Mouse (Mus musculus): ENCODE results near the gene Eif3l. TPM values are rescaled to one million over a fixed set of nuclear protein-coding genes. Genes with fewer than 3 reads are reported as not detected.
A peak's percentile ranks its signal among the peaks of the same experiment; 100 is the strongest.

Gene Eif3l
- total and polyA plus RNA-seq, 3 experiments = 30.9 to 261 (median 134) TPM

DNA sequence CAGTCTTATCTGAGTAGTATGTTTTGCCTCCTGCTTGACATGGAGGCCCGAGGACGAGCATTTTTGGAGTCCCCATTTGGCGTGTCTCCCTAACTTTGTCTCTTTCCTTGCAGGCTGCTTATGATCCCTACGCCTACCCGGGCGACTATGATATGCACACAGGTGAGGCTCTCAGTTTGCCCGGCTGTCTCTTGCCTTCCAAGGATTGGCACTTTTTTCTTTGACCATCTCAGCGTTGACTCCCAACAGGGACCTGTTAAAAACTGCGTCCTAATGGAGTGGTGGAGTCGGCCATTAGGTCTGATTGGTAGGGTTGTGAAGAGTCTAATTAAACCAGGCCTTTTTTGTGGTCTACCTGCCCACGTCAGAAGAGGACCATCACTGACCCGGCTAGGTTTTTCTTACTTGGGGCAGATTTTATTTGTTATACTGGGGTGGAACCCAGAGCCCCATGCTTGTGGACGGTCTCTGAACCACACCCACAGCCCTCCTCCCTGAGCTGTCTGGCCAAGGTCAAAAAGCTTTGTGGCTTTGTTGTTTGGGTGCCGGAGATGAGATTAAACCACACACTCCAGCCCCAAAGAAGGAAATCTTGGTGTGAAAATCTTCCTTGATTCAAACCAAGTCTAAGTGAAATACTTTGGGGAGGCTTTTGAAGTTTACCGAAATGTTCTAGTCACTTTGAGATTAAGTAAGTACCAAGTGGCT, 833 bp downstream of the Eif3l start:
- peaks cover 48% of the 10 kb centered on the region for H3K36me3 ChIP-seq (replicated peaks)
- no peaks in the 10 kb centered on the region for H3K9me3 ChIP-seq (replicated peaks)
- H3K4me1 ChIP-seq (ENCODE audit: insufficient read depth, low read depth, low read length) = peaks cover 39% of the 10 kb centered on the region
- TF ChIP-seq POLR2AphosphoS5 (IDR thresholded peaks at IDR 0.05; ENCODE audit: insufficient replicate concordance, low read depth, low read length) (no peak), CTCF (IDR thresholded peaks at IDR 0.05; ENCODE audit: low read depth, low read length) (no peak), TAL1 (conservative IDR thresholded peaks at IDR 0.05; ENCODE audit: low read depth, low read length) (no peak), GATA2 (IDR thresholded peaks at IDR 0.05; ENCODE audit: borderline replicate concordance, low read depth, low read length) (no peak), GATA1 (IDR thresholded peaks at IDR 0.05; ENCODE audit: borderline replicate concordance, low read length) (no peak)
- no peak for ATAC-seq (ENCODE audit: extremely low read depth, insufficient number of reproducible peaks, low FRiP score, poor library complexity, severe bottlenecking)
- peak; percentile 23 for DNase-seq (ENCODE audit: low spot score)
- H3K4me3 ChIP-seq (ENCODE audit: low read depth, low read length) = peak overlapping the region; percentile 93
- H3K27me3 ChIP-seq (ENCODE audit: insufficient read depth, low read length) = no peaks in the 10 kb centered on the region

DNA sequence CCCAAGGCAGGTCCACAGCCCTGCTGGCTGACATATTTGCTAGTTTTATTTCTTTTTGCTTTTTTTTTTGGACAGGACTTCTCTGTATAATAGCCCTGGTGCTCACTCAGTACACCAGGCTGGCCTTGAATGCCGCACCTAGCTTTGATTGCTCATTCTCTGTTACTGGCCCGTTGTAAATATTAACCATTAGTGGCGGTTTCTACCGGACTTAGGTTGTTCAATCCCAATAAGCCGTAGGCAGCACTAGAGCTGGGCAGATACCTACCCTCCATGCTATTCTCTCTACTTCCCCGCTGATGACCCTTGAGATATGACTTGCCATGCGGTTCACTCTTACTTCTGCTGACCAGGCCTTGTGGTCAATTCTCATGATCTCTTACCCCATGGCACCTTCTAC, 4.6 kb downstream of the Eif3l start:
- H3K27me3 ChIP-seq (ENCODE audit: insufficient read depth, low read length) = no peaks in the 10 kb centered on the region
- no peaks in the 10 kb centered on the region for H3K9me3 ChIP-seq (replicated peaks)
- DNase-seq (ENCODE audit: low spot score) (no peak), ATAC-seq (ENCODE audit: extremely low read depth, insufficient number of reproducible peaks, low FRiP score, poor library complexity, severe bottlenecking) (no peak)
- TF ChIP-seq GATA2 (IDR thresholded peaks at IDR 0.05; ENCODE audit: borderline replicate concordance, low read depth, low read length) = no peak
- TF ChIP-seq POLR2AphosphoS5 (IDR thresholded peaks at IDR 0.05; ENCODE audit: insufficient replicate concordance, low read depth, low read length) = no peak
- no peak for TF ChIP-seq GATA1 (IDR thresholded peaks at IDR 0.05; ENCODE audit: borderline replicate concordance, low read length)
- no peak for TF ChIP-seq TAL1 (conservative IDR thresholded peaks at IDR 0.05; ENCODE audit: low read depth, low read length)
- no peak for TF ChIP-seq CTCF (IDR thresholded peaks at IDR 0.05; ENCODE audit: low read depth, low read length)
- H3K4me1 ChIP-seq (ENCODE audit: insufficient read depth, low read depth, low read length) = peaks cover 36% of the 10 kb centered on the region
- H3K36me3 ChIP-seq (replicated peaks) = peaks cover 85% of the 10 kb centered on the region
- no peak overlapping the region for H3K4me3 ChIP-seq (ENCODE audit: low read depth, low read length)

- H3K36me3 ChIP-seq (replicated peaks) = peaks cover 94% of the 10 kb centered on the region
- peaks cover 16% of the 10 kb centered on the region for H3K4me1 ChIP-seq (ENCODE audit: insufficient read depth, low read depth, low read length)
Measured at GRCm38 (mm10) chr15:79092284-79092683, 17.3 kb downstream of the Eif3l start.

DNA sequence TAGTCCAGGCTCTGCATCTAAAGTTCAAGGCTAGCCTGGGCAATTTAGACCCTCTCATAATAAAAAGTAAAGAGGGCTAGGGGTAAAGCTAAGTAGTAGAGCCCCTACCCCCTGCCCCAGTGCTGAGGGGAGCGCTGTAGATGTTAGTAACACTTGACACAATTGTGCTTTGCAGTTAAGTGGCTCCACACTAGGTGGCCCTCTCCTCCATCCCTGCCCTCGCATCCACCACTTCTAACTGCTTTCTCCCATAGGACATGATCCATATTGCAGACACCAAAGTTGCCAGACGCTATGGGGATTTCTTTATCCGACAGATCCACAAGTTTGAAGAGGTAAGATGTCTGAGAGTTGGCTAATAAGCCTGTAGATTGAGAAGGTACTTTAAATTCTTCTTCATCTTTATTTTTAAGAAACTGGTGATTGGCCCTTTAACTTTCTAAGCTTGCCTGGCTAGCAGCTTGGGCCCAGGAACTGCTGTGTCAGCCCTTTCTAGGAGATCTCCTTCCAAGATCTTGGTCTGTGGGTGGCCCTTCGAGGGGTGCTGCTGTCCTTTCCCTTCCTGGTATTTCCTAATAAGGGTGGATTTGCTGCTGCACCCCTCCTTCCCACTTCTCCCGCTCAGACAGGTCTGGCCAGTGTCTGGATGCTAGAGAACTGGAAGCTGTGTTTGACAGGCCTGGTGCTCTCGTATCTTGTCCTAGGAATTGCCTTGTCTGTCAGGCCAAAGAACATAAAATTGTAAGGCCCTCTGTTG, 18.3 kb downstream of the Eif3l start:
- no peak for ATAC-seq (ENCODE audit: extremely low read depth, insufficient number of reproducible peaks, low FRiP score, poor library complexity, severe bottlenecking)
- no peak overlapping the region for H3K4me3 ChIP-seq (ENCODE audit: low read depth, low read length)
- H3K9me3 ChIP-seq (replicated peaks) = no peaks in the 10 kb centered on the region
- TF ChIP-seq GATA1 (IDR thresholded peaks at IDR 0.05; ENCODE audit: borderline replicate concordance, low read length) (no peak), GATA2 (IDR thresholded peaks at IDR 0.05; ENCODE audit: borderline replicate concordance, low read depth, low read length) (no peak), POLR2AphosphoS5 (IDR thresholded peaks at IDR 0.05; ENCODE audit: insufficient replicate concordance, low read depth, low read length) (no peak), CTCF (IDR thresholded peaks at IDR 0.05; ENCODE audit: low read depth, low read length) (no peak), TAL1 (conservative IDR thresholded peaks at IDR 0.05; ENCODE audit: low read depth, low read length) (no peak)
- DNase-seq (ENCODE audit: low spot score) = no peak
- H3K36me3 ChIP-seq (replicated peaks) = peaks cover 91% of the 10 kb centered on the region
- H3K4me1 ChIP-seq (ENCODE audit: insufficient read depth, low read depth, low read length) = peaks cover 16% of the 10 kb centered on the region
- H3K27me3 ChIP-seq (ENCODE audit: insufficient read depth, low read length) = peaks cover 2% of the 10 kb centered on the region; the same call in 1 of the 2 replicates

More at GRCm38 (mm10) chr15:79092284-79092683, 17.3 kb downstream of the Eif3l start:
- H3K4me3 ChIP-seq (ENCODE audit: low read depth, low read length) = no peak overlapping the region
- H3K27me3 ChIP-seq (ENCODE audit: insufficient read depth, low read length) = no peaks in the 10 kb centered on the region
- H3K9me3 ChIP-seq (replicated peaks) = no peaks in the 10 kb centered on the region
- TF ChIP-seq TAL1 (conservative IDR thresholded peaks at IDR 0.05; ENCODE audit: low read depth, low read length) (no peak), GATA1 (IDR thresholded peaks at IDR 0.05; ENCODE audit: borderline replicate concordance, low read length) (no peak), POLR2AphosphoS5 (IDR thresholded peaks at IDR 0.05; ENCODE audit: insufficient replicate concordance, low read depth, low read length) (no peak), CTCF (IDR thresholded peaks at IDR 0.05; ENCODE audit: low read depth, low read length) (no peak), GATA2 (IDR thresholded peaks at IDR 0.05; ENCODE audit: borderline replicate concordance, low read depth, low read length) (no peak)
- no peak for DNase-seq (ENCODE audit: low spot score)
- no peak for ATAC-seq (ENCODE audit: extremely low read depth, insufficient number of reproducible peaks, low FRiP score, poor library complexity, severe bottlenecking)

- TF ChIP-seq TAL1 (conservative IDR thresholded peaks at IDR 0.05; ENCODE audit: low read depth, low read length) (no peak), GATA1 (IDR thresholded peaks at IDR 0.05; ENCODE audit: borderline replicate concordance, low read length) (no peak), GATA2 (IDR thresholded peaks at IDR 0.05; ENCODE audit: borderline replicate concordance, low read depth, low read length) (no peak), CTCF (IDR thresholded peaks at IDR 0.05; ENCODE audit: low read depth, low read length) (no peak), POLR2AphosphoS5 (IDR thresholded peaks at IDR 0.05; ENCODE audit: insufficient replicate concordance, low read depth, low read length) (no peak)
- H3K9me3 ChIP-seq (replicated peaks) = no peaks in the 10 kb centered on the region
- peaks cover 18% of the 10 kb centered on the region for H3K27me3 ChIP-seq (ENCODE audit: insufficient read depth, low read length)
- H3K4me3 ChIP-seq (ENCODE audit: low read depth, low read length) = no peak overlapping the region
- H3K4me1 ChIP-seq (ENCODE audit: insufficient read depth, low read depth, low read length) = peaks cover 8% of the 10 kb centered on the region
- no peak for ATAC-seq (ENCODE audit: extremely low read depth, insufficient number of reproducible peaks, low FRiP score, poor library complexity, severe bottlenecking)
- peaks cover 69% of the 10 kb centered on the region for H3K36me3 ChIP-seq (replicated peaks)
- no peak for DNase-seq (ENCODE audit: low spot score)
Measured at GRCm38 (mm10) chr15:79095483-79095882, 20.5 kb downstream of the Eif3l start.

DNA sequence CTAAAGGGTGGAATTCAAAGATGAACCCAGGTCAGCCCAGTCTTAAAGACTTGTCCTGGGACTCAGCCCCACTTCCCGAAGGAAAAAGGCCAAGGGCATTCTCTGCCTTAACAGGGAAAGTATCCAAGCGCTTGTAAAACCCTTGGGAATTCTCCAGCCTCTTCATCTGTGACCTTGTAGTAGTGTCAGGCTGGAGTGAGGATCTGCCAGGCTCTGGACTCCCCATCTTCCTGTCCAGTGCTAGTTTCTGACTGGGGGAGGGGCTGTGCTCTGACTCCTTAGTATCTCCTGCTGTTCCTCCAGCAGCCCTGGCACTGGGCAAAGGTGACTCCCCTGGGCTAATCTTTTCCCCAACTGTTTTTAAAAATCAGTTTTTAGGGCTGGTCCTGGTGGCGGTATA, 21.6 kb downstream of the Eif3l start:
- TF ChIP-seq TAL1 (conservative IDR thresholded peaks at IDR 0.05; ENCODE audit: low read depth, low read length) = no peak
- TF ChIP-seq GATA2 (IDR thresholded peaks at IDR 0.05; ENCODE audit: borderline replicate concordance, low read depth, low read length) = no peak
- TF ChIP-seq POLR2AphosphoS5 (IDR thresholded peaks at IDR 0.05; ENCODE audit: insufficient replicate concordance, low read depth, low read length) = no peak
- TF ChIP-seq CTCF (IDR thresholded peaks at IDR 0.05; ENCODE audit: low read depth, low read length) = no peak
- TF ChIP-seq GATA1 (IDR thresholded peaks at IDR 0.05; ENCODE audit: borderline replicate concordance, low read length) = no peak
- peaks cover 58% of the 10 kb centered on the region for H3K36me3 ChIP-seq (replicated peaks)
- no peak for DNase-seq (ENCODE audit: low spot score)
- H3K4me3 ChIP-seq (ENCODE audit: low read depth, low read length) = no peak overlapping the region
- H3K27me3 ChIP-seq (ENCODE audit: insufficient read depth, low read length) = peaks cover 27% of the 10 kb centered on the region
- peaks cover 2% of the 10 kb centered on the region; the same call in 1 of the 2 replicates for H3K4me1 ChIP-seq (ENCODE audit: insufficient read depth, low read depth, low read length)
- ATAC-seq (ENCODE audit: extremely low read depth, insufficient number of reproducible peaks, low FRiP score, poor library complexity, severe bottlenecking) = no peak
- H3K9me3 ChIP-seq (replicated peaks) = no peaks in the 10 kb centered on the region
